Mouse (Mus musculus) spleen, adult 2 months (tissue): ENCODE data around the gene Ppp4r2. TPM values are rescaled to one million over a fixed set of nuclear protein-coding genes. Genes with fewer than 3 reads are reported as not detected.

Experiments
- DNase-seq, 2 experiments: peaks; one replicate each; pipeline versions ENCODE4 v3.0.0 to v3.0.0-alpha.2; 2012 to 2021; ENCODE audit warnings: low spot score in 2 of 2, low read depth in 1 of 2
- H3K27ac ChIP-seq: fragments of 200-500 bp; 2 replicates; pipeline ENCODE4 v1.5.1; 2012; ENCODE audit warnings: low read length, inconsistent platforms; ENCODE audit not compliant: insufficient read depth
- H3K27me3 ChIP-seq: fragments of 200-500 bp; 2 replicates; pipeline ENCODE4 v1.6.1; 2012; ENCODE audit warnings: mild to moderate bottlenecking, moderate library complexity, low read length, inconsistent platforms; ENCODE audit not compliant: control insufficient read depth, insufficient read depth
- H3K36me3 ChIP-seq: fragments of 200-500 bp; 2 replicates; pipeline ENCODE4 v1.6.1; 2012; ENCODE audit warnings: mild to moderate bottlenecking, low read length, inconsistent platforms; ENCODE audit not compliant: control insufficient read depth, insufficient read depth
- H3K4me1 ChIP-seq: fragments of 200-500 bp; 2 replicates; pipeline ENCODE4 v1.6.1; 2011; ENCODE audit warnings: inconsistent platforms; ENCODE audit not compliant: control insufficient read depth, insufficient read depth, insufficient read length
- H3K4me3 ChIP-seq: fragments of 200-500 bp; 2 replicates; pipeline ENCODE4 v1.5.1; 2011; ENCODE audit warnings: mild to moderate bottlenecking, inconsistent platforms; ENCODE audit not compliant: insufficient read depth, insufficient read length; ENCODE audit errors: extremely low read depth
- CTCF ChIP-seq: fragments of 200-500 bp; IDR thresholded peaks from 2 replicates; pipeline ENCODE4 v1.5.1; 2011; ENCODE audit warnings: mild to moderate bottlenecking, inconsistent platforms; ENCODE audit not compliant: insufficient read depth, insufficient read length, insufficient replicate concordance; ENCODE audit errors: extremely low read depth
- POLR2A ChIP-seq: fragments of 200-500 bp; IDR thresholded peaks from 2 replicates; pipeline ENCODE4 v1.6.1; 2011; ENCODE audit warnings: low read depth, low read length, inconsistent platforms
- WGBS: fragments of 180-500 bp; shearing (Covaris S2); methylation state at CpG from one replicate; pipeline ENCODE4 v1.1.7; 2018; 5-methylcytosine and 5-hydroxymethylcytosine counted together
- polyA plus RNA-seq: library from polyadenylated mRNA; depleted of rRNA; stranded (reverse); fragments of >200 nt; gene quantifications from 2 replicates; pipeline ENCODE4 v1.2.3, GENCODE M21; 2012; rRNA removed

The Ppp4r2 gene
- polyA plus RNA-seq: 10.1 and 11.5 TPM in 2 replicates

DNA sequence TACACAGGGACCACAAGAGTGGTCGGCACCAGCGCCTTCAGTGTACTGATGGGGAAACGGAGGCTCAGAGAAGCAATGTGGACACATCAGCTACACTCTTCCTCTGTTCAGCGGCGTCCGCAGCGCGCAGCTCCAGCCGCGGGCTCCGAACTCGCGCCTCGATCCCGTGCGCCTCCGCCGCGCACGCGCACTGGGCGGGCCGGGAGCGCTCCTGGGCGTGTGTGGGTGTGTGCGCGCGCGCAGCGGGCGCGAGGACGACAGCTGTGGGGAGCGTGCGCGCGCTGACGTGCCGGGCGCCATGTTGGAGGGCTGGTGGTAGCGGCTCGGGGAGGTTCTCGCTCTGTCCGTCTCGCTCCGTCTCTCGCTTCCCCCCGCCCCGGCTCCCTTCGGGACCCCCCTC is at the start of gene Ppp4r2:
Gene Ppp4r2, plus strand, starts transcription at position 268 of the 400 bp plus-strand sequence.
- WGBS: under 1% methylated on average over 40 of the region's 50 CpGs
- peaks cover 5% of the 10 kb centered on the region for H3K4me1 ChIP-seq
- peak; percentile 81 to 88 for DNase-seq
- H3K36me3 ChIP-seq: peaks cover 11% of the 10 kb centered on the region
- peak within 1 kb of the TSS; percentile 74 for H3K27ac ChIP-seq
- H3K27me3 ChIP-seq: no peaks in the 10 kb centered on the region
- no peak; the same call in 1 of the 2 replicates for TF ChIP-seq POLR2A
- no peak for TF ChIP-seq CTCF
- peak within 1 kb of the TSS; percentile 94 for H3K4me3 ChIP-seq

DNA sequence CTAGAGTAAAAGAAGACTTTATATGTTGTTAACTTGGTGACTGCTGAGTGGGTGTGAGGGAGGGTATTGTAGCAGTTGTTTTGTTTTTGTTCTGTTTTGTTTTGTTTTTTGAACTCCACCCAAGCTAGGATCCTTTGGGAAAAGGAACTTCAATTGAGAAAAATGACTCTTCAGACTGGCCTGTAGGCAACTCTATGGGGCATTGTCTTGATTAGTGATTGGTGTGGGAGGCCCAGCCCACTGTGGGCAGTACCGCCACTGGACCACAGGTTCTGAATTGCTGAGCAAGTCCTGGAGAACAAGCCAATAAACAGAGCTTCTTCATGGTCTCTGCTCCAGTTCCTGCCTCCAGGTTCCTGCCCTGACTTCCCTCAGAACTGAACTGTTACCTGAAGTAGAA is 45.7 kb upstream of the Ppp4r2 start:
- 92% methylated on average over 1 of the region's 1 CpGs for WGBS
- no peak overlapping the region for H3K4me3 ChIP-seq
- DNase-seq: no peak

DNA sequence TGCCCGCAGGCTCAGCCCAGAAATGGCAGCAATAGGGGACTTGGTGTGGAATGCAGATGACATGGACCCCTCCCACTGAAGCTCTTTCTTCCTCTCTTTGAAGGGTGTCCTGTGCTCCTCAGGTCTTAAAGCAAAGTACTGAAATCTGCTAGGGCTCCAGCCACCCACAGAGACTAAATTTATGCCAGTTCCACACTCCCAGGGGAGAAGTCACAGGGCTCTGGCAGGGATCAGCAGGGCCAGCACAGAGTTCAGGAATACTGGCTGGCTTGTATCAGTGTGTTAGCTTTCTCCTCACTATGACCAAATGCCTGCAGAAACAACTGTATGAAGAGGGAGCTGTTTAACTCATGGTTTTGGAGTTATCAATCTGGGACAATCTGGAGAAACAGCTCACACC is 44.3 kb upstream of the Ppp4r2 start:
- TF ChIP-seq POLR2A: no peak
- TF ChIP-seq CTCF: no peak

More for the DNA sequence above, 45.7 kb upstream of the Ppp4r2 start:
- H3K27me3 ChIP-seq: no peaks in the 10 kb centered on the region
- no peaks in the 10 kb centered on the region for H3K4me1 ChIP-seq
- no peaks in the 10 kb centered on the region for H3K36me3 ChIP-seq
- H3K27ac ChIP-seq: no peak overlapping the region
- no peak for TF ChIP-seq POLR2A
- TF ChIP-seq CTCF: no peak

DNA sequence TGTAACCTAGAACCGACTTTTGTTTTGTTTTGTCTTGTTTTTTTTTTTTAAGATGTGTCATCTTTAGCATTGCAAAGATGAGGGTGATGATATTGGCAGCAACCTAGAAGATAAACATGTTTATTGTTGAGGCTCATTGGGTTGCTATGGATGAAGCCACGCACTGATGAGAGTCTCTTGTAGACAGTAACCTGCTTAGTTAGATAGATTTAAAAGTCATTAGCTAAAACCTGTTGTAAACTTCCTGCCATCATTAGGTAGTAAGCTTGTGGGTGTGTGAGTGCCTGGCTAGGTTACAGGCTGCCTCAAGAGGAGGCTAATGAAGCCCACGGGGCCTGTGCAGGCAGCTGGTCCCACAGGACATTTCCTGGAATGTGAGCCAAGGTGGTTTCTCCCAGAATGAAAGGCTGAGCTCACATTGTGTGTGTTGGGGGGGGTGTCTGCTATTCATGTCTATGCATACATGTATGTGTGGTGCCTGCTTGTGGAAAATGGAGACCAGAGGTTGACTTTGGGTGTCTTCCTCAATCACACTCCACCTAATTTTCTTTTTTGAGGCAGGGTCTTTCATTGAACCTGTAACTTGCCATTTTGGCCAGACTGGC is 41.3 kb upstream of the Ppp4r2 start:
- DNase-seq: no peak
- Histone ChIP-seq H3K4me1 (no peaks in the 10 kb centered on the region), H3K27me3 (no peaks in the 10 kb centered on the region), H3K27ac (no peak overlapping the region), H3K36me3 (no peaks in the 10 kb centered on the region), H3K4me3 (no peak overlapping the region)
- WGBS: 64% methylated on average over 3 of the region's 3 CpGs
- TF ChIP-seq POLR2A: no peak
- TF ChIP-seq CTCF: no peak

More for the DNA sequence above, 44.3 kb upstream of the Ppp4r2 start:
- H3K27me3 ChIP-seq: no peaks in the 10 kb centered on the region
- no peak overlapping the region for H3K4me3 ChIP-seq
- H3K36me3 ChIP-seq: no peaks in the 10 kb centered on the region
- no peak for DNase-seq
- 100% methylated on average over 1 of the region's 1 CpGs for WGBS
- H3K27ac ChIP-seq: no peak overlapping the region
- H3K4me1 ChIP-seq: no peaks in the 10 kb centered on the region

DNA sequence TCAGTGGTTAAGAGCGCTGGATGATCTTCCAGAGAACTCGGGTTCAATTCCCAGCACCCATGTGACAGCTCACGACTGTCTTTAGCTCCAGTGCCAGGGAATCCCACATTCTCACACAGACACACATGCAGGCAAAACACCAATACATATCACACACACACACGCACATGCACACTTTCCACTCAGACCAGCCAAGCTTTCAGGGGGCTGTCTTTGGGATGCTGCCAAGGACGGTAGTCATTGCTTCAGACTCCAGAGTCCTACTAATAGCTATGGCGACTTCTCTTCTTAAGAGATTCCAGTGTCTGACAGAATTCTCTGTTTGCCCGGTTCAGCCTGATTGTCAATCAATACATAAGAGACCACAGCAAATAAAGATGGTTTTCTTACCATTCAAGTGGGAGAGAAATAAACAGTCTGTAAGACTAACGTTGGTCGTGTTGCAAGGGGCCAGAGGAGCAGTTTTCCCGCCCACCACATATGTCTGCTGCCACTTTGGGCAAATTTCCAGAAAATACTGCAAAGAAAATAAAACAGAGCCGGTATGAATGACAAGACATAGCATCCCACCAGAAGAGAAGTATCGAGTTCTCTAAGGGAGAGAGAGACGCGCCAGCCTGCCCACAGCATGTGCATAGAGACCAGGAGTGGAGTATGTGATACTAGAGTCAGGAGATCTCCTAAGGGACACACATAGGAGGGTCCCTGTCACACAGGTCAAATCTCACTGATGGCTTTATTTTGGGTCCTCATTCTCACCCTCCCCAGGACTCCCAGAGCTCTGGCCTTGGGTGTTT is 40.3 kb upstream of the Ppp4r2 start:
- 89% methylated on average over 14 of the region's 14 CpGs for WGBS
- TF ChIP-seq POLR2A: no peak
- no peak for TF ChIP-seq CTCF
- H3K4me1 ChIP-seq: no peaks in the 10 kb centered on the region
- no peak overlapping the region for H3K4me3 ChIP-seq
- no peak overlapping the region for H3K27ac ChIP-seq
- H3K27me3 ChIP-seq: no peaks in the 10 kb centered on the region
- no peaks in the 10 kb centered on the region for H3K36me3 ChIP-seq
- no peak for DNase-seq

DNA sequence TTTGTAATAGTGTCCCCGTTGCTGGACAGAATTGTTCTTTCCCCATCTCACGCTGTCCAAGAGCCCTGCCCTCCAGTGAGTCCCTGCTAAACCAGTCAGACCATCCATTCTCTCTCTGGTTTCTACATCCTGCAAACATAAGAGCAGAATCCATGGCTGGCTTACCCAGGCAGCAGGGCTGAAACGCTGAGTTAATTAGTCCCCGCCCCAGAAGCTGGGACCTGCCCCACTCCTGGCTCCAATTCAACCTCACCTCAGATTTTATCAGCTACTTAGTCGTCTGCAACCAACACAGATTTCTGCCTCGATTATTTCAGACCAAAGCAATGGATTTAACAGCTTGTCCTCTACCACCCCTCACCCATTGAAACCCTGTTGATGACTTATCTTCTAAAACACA is 37.6 kb upstream of the Ppp4r2 start:
- DNase-seq: no peak
- WGBS: 41% methylated on average over 6 of the region's 6 CpGs
- Histone ChIP-seq H3K4me3 (no peak overlapping the region), H3K27me3 (no peaks in the 10 kb centered on the region), H3K4me1 (no peaks in the 10 kb centered on the region; the same call in 1 of the 2 replicates), H3K27ac (no peak overlapping the region), H3K36me3 (no peaks in the 10 kb centered on the region)
- TF ChIP-seq CTCF (no peak), POLR2A (no peak)

DNA sequence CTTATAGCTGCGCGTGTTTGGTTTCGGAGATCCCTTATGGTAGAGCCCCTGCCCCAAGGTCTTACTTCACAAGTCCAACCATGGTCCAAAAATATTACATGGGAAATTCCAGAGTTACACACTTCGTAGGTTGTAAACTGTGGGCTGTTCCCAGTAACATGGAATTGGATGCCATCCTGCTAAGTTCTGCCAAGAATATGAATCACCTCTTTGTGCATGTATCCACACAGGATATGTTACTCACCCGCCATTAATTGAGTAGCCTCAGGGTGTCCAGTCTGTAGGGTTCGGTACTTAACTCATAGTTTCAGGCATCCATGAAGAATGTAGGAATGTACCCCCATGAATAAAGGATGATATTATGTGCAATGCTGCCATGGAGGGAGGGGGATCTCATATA is 34.1 kb upstream of the Ppp4r2 start:
- Histone ChIP-seq H3K4me3 (no peak overlapping the region), H3K27ac (no peak overlapping the region), H3K27me3 (no peaks in the 10 kb centered on the region), H3K36me3 (no peaks in the 10 kb centered on the region), H3K4me1 (no peaks in the 10 kb centered on the region; the same call in 1 of the 2 replicates)
- DNase-seq: no peak
- TF ChIP-seq POLR2A (no peak), CTCF (no peak)
- WGBS: 88% methylated on average over 6 of the region's 6 CpGs
